In the genomic region with DNA sequence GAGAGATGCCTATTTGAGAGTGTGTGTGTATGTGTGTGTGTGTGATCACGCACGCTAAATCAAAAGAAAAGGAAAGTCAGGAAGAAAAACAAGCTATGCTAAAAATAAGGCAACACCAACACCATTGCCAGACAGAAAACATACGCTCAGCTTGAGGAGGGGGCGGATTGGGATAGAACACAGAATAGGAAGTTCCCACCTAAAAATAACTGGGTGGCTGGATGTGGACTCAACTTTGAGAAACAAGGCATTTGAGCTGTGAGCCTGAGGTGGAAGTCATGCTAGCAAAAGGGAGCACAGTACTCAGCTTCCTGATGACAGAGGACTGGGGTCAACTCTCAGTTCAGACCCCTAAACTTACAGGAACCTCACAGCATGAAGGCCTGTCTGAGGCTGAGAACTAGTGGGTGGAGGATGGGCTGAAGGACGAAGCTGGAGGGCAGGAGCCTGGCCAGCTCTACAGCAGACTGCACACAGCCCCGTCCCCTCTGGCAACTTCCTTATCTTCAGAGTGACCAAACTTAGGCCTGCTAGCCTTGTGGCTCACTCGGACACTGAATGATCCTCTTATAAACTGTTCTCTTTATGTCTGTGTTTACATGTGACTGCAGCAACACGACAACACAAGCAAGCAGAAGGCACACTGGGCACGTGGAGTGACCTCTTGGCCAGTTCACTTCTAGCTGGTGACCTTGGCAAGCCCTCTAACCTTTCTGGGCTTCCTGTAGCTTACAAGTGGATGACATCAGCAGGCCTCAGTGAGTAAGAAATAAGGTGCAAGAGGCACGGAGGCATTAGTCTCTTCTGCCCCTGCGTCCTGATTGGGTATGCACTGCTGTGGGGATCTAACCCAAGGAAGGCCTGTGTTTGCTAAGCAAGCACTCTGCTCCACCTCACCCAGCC, we compare ENCODE assay signal across 8 mouse cellular contexts.
DNase-seq lines count a peak whose midpoint lies in the region; ATAC-seq lines count a peak whose summit lies in the region.

No protein-coding gene starts in this region.

- H3K4me2 ChIP-seq in embryonic facial prominence, embryonic 15.5 days (replicated peaks), result no peak overlapping the region
- H3K4me2 ChIP-seq in hindbrain, embryonic 11.5 days (replicated peaks; ENCODE audit: low read depth, low read length), result no peak overlapping the region
- H3K4me2 ChIP-seq in limb, embryonic 15.5 days, result no peak overlapping the region
- H3K4me2 ChIP-seq in neural tube, embryonic 15.5 days, result no peak overlapping the region

- peaks cover 60% of the 10 kb centered on the region for H3K4me1 ChIP-seq in embryonic facial prominence, embryonic 15.5 days
- peaks cover 10% of the 10 kb centered on the region for H3K4me1 ChIP-seq in hindbrain, embryonic 11.5 days (replicated peaks; ENCODE audit: control insufficient read depth, insufficient read depth, low read length)
- peaks cover 60% of the 10 kb centered on the region for H3K4me1 ChIP-seq in limb, embryonic 15.5 days
- H3K4me1 ChIP-seq in neural tube, embryonic 15.5 days, result peaks cover 41% of the 10 kb centered on the region

- no peak overlapping the region for H3K9ac ChIP-seq in embryonic facial prominence, embryonic 15.5 days
- no peak overlapping the region for H3K9ac ChIP-seq in hindbrain, embryonic 11.5 days (ENCODE audit: low read depth, low read length)
- no peak overlapping the region for H3K9ac ChIP-seq in limb, embryonic 15.5 days
- no peak overlapping the region for H3K9ac ChIP-seq in neural tube, embryonic 15.5 days (replicated peaks)

- no peak overlapping the region for H3K4me3 ChIP-seq in embryonic facial prominence, embryonic 15.5 days (replicated peaks)
- no peak overlapping the region for H3K4me3 ChIP-seq in hindbrain, embryonic 11.5 days (ENCODE audit: low read depth, low read length)
- H3K4me3 ChIP-seq in limb, embryonic 15.5 days, result no peak overlapping the region
- no peak overlapping the region for H3K4me3 ChIP-seq in neural tube, embryonic 15.5 days (replicated peaks)

- WGBS in embryonic facial prominence, embryonic 15.5 days, result 43% methylated on average over 11 of the region's 11 CpGs
- WGBS in hindbrain, embryonic 11.5 days, result 60% methylated on average over 11 of the region's 11 CpGs
- WGBS in limb, embryonic 15.5 days, result 50% methylated on average over 11 of the region's 11 CpGs
- 73% methylated on average over 11 of the region's 11 CpGs for WGBS in neural tube, embryonic 15.5 days

- no peaks in the 10 kb centered on the region for H3K36me3 ChIP-seq in embryonic facial prominence, embryonic 15.5 days
- H3K36me3 ChIP-seq in hindbrain, embryonic 11.5 days (ENCODE audit: control insufficient read depth, insufficient read depth, low read length), result no peaks in the 10 kb centered on the region
- H3K36me3 ChIP-seq in limb, embryonic 15.5 days, result no peaks in the 10 kb centered on the region
- H3K36me3 ChIP-seq in neural tube, embryonic 15.5 days, result no peaks in the 10 kb centered on the region

- peak overlapping the region; percentile 56 for H3K27ac ChIP-seq in embryonic facial prominence, embryonic 15.5 days (replicated peaks)
- peak overlapping the region; percentile 30; the same call in 1 of the 2 replicates for H3K27ac ChIP-seq in hindbrain, embryonic 11.5 days (ENCODE audit: low read depth, low read length)
- peak overlapping the region; percentile 77; the same call in 1 of the 2 replicates for H3K27ac ChIP-seq in limb, embryonic 15.5 days
- H3K27ac ChIP-seq in neural tube, embryonic 15.5 days (replicated peaks), result peak overlapping the region; percentile 13

- peak; percentile 66 for DNase-seq in kidney, adult 11 months
- DNase-seq in kidney, adult 18-20 months, result no peak
- no peak for DNase-seq in hindbrain, embryonic 11.5 days (ENCODE audit: low spot score)
- no peak for DNase-seq in testis, postnatal 10 days (ENCODE audit: low spot score)
- no peak for DNase-seq in gastrocnemius, adult 18-20 months (ENCODE audit: low spot score)

- ATAC-seq in embryonic facial prominence, embryonic 15.5 days (ENCODE audit: insufficient number of reproducible peaks, low FRiP score, low TSS enrichment, low read depth), result no peak
- ATAC-seq in hindbrain, embryonic 11.5 days (ENCODE audit: low FRiP score), result 0 out of 2 replicates have a peak, but pooled peaks have one; percentile 3
- ATAC-seq in limb, embryonic 15.5 days (ENCODE audit: insufficient number of reproducible peaks, low FRiP score, low TSS enrichment, low read depth), result no peak
- ATAC-seq in neural tube, embryonic 15.5 days (ENCODE audit: low FRiP score), result no peak

- H3K9me3 ChIP-seq in embryonic facial prominence, embryonic 15.5 days (replicated peaks), result no peaks in the 10 kb centered on the region
- H3K9me3 ChIP-seq in hindbrain, embryonic 11.5 days (ENCODE audit: control insufficient read depth, low read length), result no peaks in the 10 kb centered on the region
- H3K9me3 ChIP-seq in limb, embryonic 15.5 days, result no peaks in the 10 kb centered on the region
- no peaks in the 10 kb centered on the region for H3K9me3 ChIP-seq in neural tube, embryonic 15.5 days (replicated peaks)

- no peaks in the 10 kb centered on the region for H3K27me3 ChIP-seq in embryonic facial prominence, embryonic 15.5 days
- no peaks in the 10 kb centered on the region for H3K27me3 ChIP-seq in hindbrain, embryonic 11.5 days (ENCODE audit: control insufficient read depth, insufficient read depth, low read length)
- no peaks in the 10 kb centered on the region for H3K27me3 ChIP-seq in limb, embryonic 15.5 days
- H3K27me3 ChIP-seq in neural tube, embryonic 15.5 days (replicated peaks), result no peaks in the 10 kb centered on the region

Comparison
In these comparisons a context has a peak if more than half of its experiments do, and no peak if none do; other contexts are left out.
1. H3K27ac ChIP-seq: peak in every context shown above with its lines; median percentile 77 in limb, embryonic 15.5 days; 56 in embryonic facial prominence, embryonic 15.5 days; 30 in hindbrain, embryonic 11.5 days; 13 in neural tube, embryonic 15.5 days.